Mouse (Mus musculus) heart, postnatal 0 days (tissue): ENCODE data around the gene Exoc6. TPM values are rescaled to one million over a fixed set of nuclear protein-coding genes. Genes with fewer than 3 reads are reported as not detected.
A peak's percentile ranks its signal among the peaks of the same experiment; 100 is the strongest.
"Not testable (repeated sequence)": the region's sequence is repeated elsewhere in the genome, so short reads cannot be mapped to it uniquely, and the experiment has no call there.

ENCODE experiments used
- ATAC-seq: fragments of 200-750 bp; cut with Nextera tagmentation; 2 replicates; pipeline ENCODE4 v1.8.0; 2017; ENCODE audit warnings: low read depth, moderate number of reproducible peaks, moderate library complexity; ENCODE audit not compliant: insufficient read depth
- DNase-seq: peaks from one replicate; pipeline ENCODE4 v3.0.0-alpha.2; 2016; ENCODE audit warnings: low spot score
- H3K27ac ChIP-seq: fragments of 300-500 bp; sonication (generic); 2 replicates; pipeline ENCODE4 v1.5.1; 2014; ENCODE audit warnings: low read depth, mild to moderate bottlenecking
- H3K27me3 ChIP-seq: fragments of 300-500 bp; sonication (generic); 2 replicates; pipeline ENCODE4 v1.6.1; 2014; ENCODE audit warnings: low read length, mixed read lengths; ENCODE audit not compliant: control insufficient read depth, insufficient read depth
- H3K36me3 ChIP-seq: fragments of 300-500 bp; sonication (generic); replicated peaks from 2 replicates; pipeline ENCODE4 v1.6.1; 2014; ENCODE audit warnings: low read length, mixed read lengths; ENCODE audit not compliant: control insufficient read depth, insufficient read depth
- H3K4me1 ChIP-seq: fragments of 300-500 bp; sonication (generic); 2 replicates; pipeline ENCODE4 v1.6.1; 2014; ENCODE audit warnings: antibody characterized with exemption; ENCODE audit not compliant: control insufficient read depth, insufficient read depth
- H3K4me2 ChIP-seq: fragments of 300-500 bp; sonication (generic); 2 replicates; pipeline ENCODE4 v1.6.1; 2014; ENCODE audit warnings: low read depth, mild to moderate bottlenecking, low read length, moderate library complexity
- H3K4me3 ChIP-seq: fragments of 300-500 bp; sonication (generic); 2 replicates; pipeline ENCODE4 v1.5.1; 2014; ENCODE audit warnings: low read depth, low read length
- H3K9ac ChIP-seq: fragments of 300-500 bp; sonication (generic); replicated peaks from 2 replicates; pipeline ENCODE4 v1.6.1; 2014; ENCODE audit warnings: low read depth, low read length, mixed read lengths
- H3K9me3 ChIP-seq: fragments of 300-500 bp; sonication (generic); replicated peaks from 2 replicates; pipeline ENCODE4 v1.6.1; 2016; ENCODE audit warnings: low read length; ENCODE audit not compliant: control insufficient read depth
- CTCF ChIP-seq: IDR thresholded peaks from 2 replicates; pipeline ENCODE4 v1.5.1; 2016; ENCODE audit warnings: antibody characterized with exemption, control low read depth, low read depth
- EP300 ChIP-seq: IDR thresholded peaks from 2 replicates; pipeline ENCODE4 v1.6.1; 2016; ENCODE audit warnings: antibody characterized with exemption, low read depth
- WGBS: fragments of 180-500 bp; shearing (Covaris S2); extraction: QIAGEN DNeasy Blood & Tissue Kit; methylation state at CpG from one replicate; pipeline ENCODE4 v1.1.7; 2014; 5-methylcytosine and 5-hydroxymethylcytosine counted together
- polyA plus RNA-seq: library from polyadenylated mRNA; unstranded; fragments of >200 nt; fragmentation: Nextera tagmentation; extraction: Ambion mirVana; gene quantifications from 2 replicates; pipeline ENCODE4 v1.2.1, GENCODE M21; 2015
- total RNA-seq: library from RNA; depleted of rRNA; stranded (reverse); fragments of >200 nt; gene quantifications from 2 replicates; pipeline ENCODE4 v1.2.3, GENCODE M21; 2014; ENCODE audit warnings: low replicate concordance

Gene Exoc6
- total and polyA plus RNA-seq, 2 experiments from 2014 or later = 20.8 to 24.2 TPM

- Histone ChIP-seq H3K27me3 (no peaks in the 10 kb centered on the region), H3K4me3 (no peak overlapping the region), H3K27ac (no peak overlapping the region), H3K4me1 (no peaks in the 10 kb centered on the region), H3K36me3 (no peaks in the 10 kb centered on the region), H3K9me3 (no peaks in the 10 kb centered on the region), H3K4me2 (no peak overlapping the region), H3K9ac (no peak overlapping the region)
- TF ChIP-seq CTCF (no peak), EP300 (no peak)
- ATAC-seq (no peak), DNase-seq (no peak)
- 62% methylated on average over 4 of the region's 4 CpGs for WGBS
Measured at GRCm38 (mm10) chr19:37546776-37547175, 3.4 kb upstream of the Exoc6 start.

GRCm38 (mm10) chr19:37551040-37551566 lies 885 bp downstream of the Exoc6 start:
- Histone ChIP-seq H3K4me3 (peak overlapping the region; percentile 81), H3K4me2 (peak overlapping the region; percentile 95), H3K27me3 (no peaks in the 10 kb centered on the region), H3K4me1 (no peaks in the 10 kb centered on the region), H3K27ac (peak overlapping the region; percentile 88; the same call in 1 of the 2 replicates), H3K36me3 (peaks cover 5% of the 10 kb centered on the region; the same call in 1 of the 2 replicates), H3K9me3 (no peaks in the 10 kb centered on the region), H3K9ac (peak overlapping the region; percentile 80)
- no peak for ATAC-seq
- no peak for DNase-seq
- WGBS = 12% methylated on average over 8 of the region's 8 CpGs
- no peak for TF ChIP-seq EP300
- no peak for TF ChIP-seq CTCF

- Histone ChIP-seq H3K4me1 (peaks cover 1% of the 10 kb centered on the region; the same call in 1 of the 2 replicates), H3K4me3 (no peak overlapping the region), H3K9ac (no peak overlapping the region), H3K4me2 (no peak overlapping the region), H3K9me3 (no peaks in the 10 kb centered on the region), H3K27ac (no peak overlapping the region), H3K27me3 (no peaks in the 10 kb centered on the region), H3K36me3 (peaks cover 5% of the 10 kb centered on the region; the same call in 1 of the 2 replicates)
- WGBS = 77% methylated on average over 11 of the region's 11 CpGs
- DNase-seq = no peak
- ATAC-seq = no peak
- no peak for TF ChIP-seq CTCF
- no peak for TF ChIP-seq EP300
Measured at GRCm38 (mm10) chr19:37553376-37554265, 3.4 kb downstream of the Exoc6 start.

GRCm38 (mm10) chr19:37554266-37554650 lies 4.0 kb downstream of the Exoc6 start:
- WGBS = 83% methylated on average over 5 of the region's 5 CpGs
- not testable (repeated sequence) for ATAC-seq, H3K4me2 ChIP-seq, DNase-seq, H3K27ac ChIP-seq, H3K9me3 ChIP-seq, H3K36me3 ChIP-seq, H3K4me1 ChIP-seq, H3K27me3 ChIP-seq, H3K9ac ChIP-seq, H3K4me3 ChIP-seq

- Histone ChIP-seq H3K9ac (no peak overlapping the region), H3K9me3 (no peaks in the 10 kb centered on the region), H3K27ac (no peak overlapping the region), H3K27me3 (no peaks in the 10 kb centered on the region), H3K4me1 (peaks cover 9% of the 10 kb centered on the region; the same call in 1 of the 2 replicates), H3K4me3 (no peak overlapping the region), H3K36me3 (peaks cover 5% of the 10 kb centered on the region; the same call in 1 of the 2 replicates), H3K4me2 (no peak overlapping the region)
- TF ChIP-seq CTCF (no peak), EP300 (no peak)
- ATAC-seq (no peak), DNase-seq (no peak)
- WGBS = 82% methylated on average over 6 of the region's 6 CpGs
Measured at GRCm38 (mm10) chr19:37555863-37556566, 5.8 kb downstream of the Exoc6 start.
